Mouse (Mus musculus): ENCODE results near the gene Hist1h2bq. TPM values are rescaled to one million over a fixed set of nuclear protein-coding genes. Genes with fewer than 3 reads are reported as not detected.
"Not testable (repeated sequence)": the region's sequence is repeated elsewhere in the genome, so short reads cannot be mapped to it uniquely, and the experiment has no call there.

Gene Hist1h2bq
- total RNA-seq, 1 experiment from 2014 or later = 96.6 TPM

GRCm38 (mm10) chr13:21795584-21795983 lies 14.4 kb downstream of the Hist1h2bq start:
- no peak for ATAC-seq (ENCODE audit: extremely low read depth, insufficient number of reproducible peaks, low FRiP score, poor library complexity, severe bottlenecking)

GRCm38 (mm10) chr13:21790601-21791283 lies 19.3 kb downstream of the Hist1h2bq start:
- no peak for ATAC-seq (ENCODE audit: extremely low read depth, insufficient number of reproducible peaks, low FRiP score, poor library complexity, severe bottlenecking)

- ATAC-seq (ENCODE audit: extremely low read depth, insufficient number of reproducible peaks, low FRiP score, poor library complexity, severe bottlenecking) = no peak
Observed at GRCm38 (mm10) chr13:21789925-21790324, 20.1 kb downstream of the Hist1h2bq start.

GRCm38 (mm10) chr13:21787760-21788593 lies 22.0 kb downstream of the Hist1h2bq start:
- ATAC-seq (ENCODE audit: extremely low read depth, insufficient number of reproducible peaks, low FRiP score, poor library complexity, severe bottlenecking) = no peak

GRCm38 (mm10) chr13:21786899-21787629 lies 22.9 kb downstream of the Hist1h2bq start, which contains the start of the genes Hist1h2an and Hist1h2bp:
Gene Hist1h2an, minus strand, starts transcription at chr13:21787218.
Gene Hist1h2bp, plus strand, starts transcription at chr13:21787461.
- ATAC-seq (ENCODE audit: extremely low read depth, insufficient number of reproducible peaks, low FRiP score, poor library complexity, severe bottlenecking) = peak; percentile 95

GRCm38 (mm10) chr13:21786189-21786898 lies 23.7 kb downstream of the Hist1h2bq start:
- no peak for ATAC-seq (ENCODE audit: extremely low read depth, insufficient number of reproducible peaks, low FRiP score, poor library complexity, severe bottlenecking)

GRCm38 (mm10) chr13:21784311-21784710 lies 25.7 kb downstream of the Hist1h2bq start:
- ATAC-seq (ENCODE audit: extremely low read depth, insufficient number of reproducible peaks, low FRiP score, poor library complexity, severe bottlenecking) = no peak

GRCm38 (mm10) chr13:21783734-21784161 lies 26.2 kb downstream of the Hist1h2bq start:
- ATAC-seq (ENCODE audit: extremely low read depth, insufficient number of reproducible peaks, low FRiP score, poor library complexity, severe bottlenecking) = no peak

- ATAC-seq (ENCODE audit: extremely low read depth, insufficient number of reproducible peaks, low FRiP score, poor library complexity, severe bottlenecking) = peak; percentile 56
Observed at GRCm38 (mm10) chr13:21783255-21783617, 26.8 kb downstream of the Hist1h2bq start, which contains the start of gene Hist1h3i. Gene Hist1h3i, minus strand, starts transcription at chr13:21783370.

- ATAC-seq (ENCODE audit: extremely low read depth, insufficient number of reproducible peaks, low FRiP score, poor library complexity, severe bottlenecking) = not testable (repeated sequence)
Observed at GRCm38 (mm10) chr13:21782361-21783254, 27.4 kb downstream of the Hist1h2bq start.

- ATAC-seq (ENCODE audit: extremely low read depth, insufficient number of reproducible peaks, low FRiP score, poor library complexity, severe bottlenecking) = no peak
Observed at GRCm38 (mm10) chr13:21781639-21782038, 28.4 kb downstream of the Hist1h2bq start.

GRCm38 (mm10) chr13:21781021-21781555 lies 28.9 kb downstream of the Hist1h2bq start:
- ATAC-seq (ENCODE audit: extremely low read depth, insufficient number of reproducible peaks, low FRiP score, poor library complexity, severe bottlenecking) = no peak

- ATAC-seq (ENCODE audit: extremely low read depth, insufficient number of reproducible peaks, low FRiP score, poor library complexity, severe bottlenecking) = no peak
Observed at GRCm38 (mm10) chr13:21779767-21780731, 29.9 kb downstream of the Hist1h2bq start, which contains the start of gene Hist1h1b. Gene Hist1h1b, minus strand, starts transcription at chr13:21780625.

- ATAC-seq (ENCODE audit: extremely low read depth, insufficient number of reproducible peaks, low FRiP score, poor library complexity, severe bottlenecking) = peak; percentile 89
Observed at GRCm38 (mm10) chr13:21778814-21779766, 30.9 kb downstream of the Hist1h2bq start.
